Mouse (Mus musculus): Measurements from ENCODE around the gene Ppm1h.

Gene Ppm1h

DNA sequence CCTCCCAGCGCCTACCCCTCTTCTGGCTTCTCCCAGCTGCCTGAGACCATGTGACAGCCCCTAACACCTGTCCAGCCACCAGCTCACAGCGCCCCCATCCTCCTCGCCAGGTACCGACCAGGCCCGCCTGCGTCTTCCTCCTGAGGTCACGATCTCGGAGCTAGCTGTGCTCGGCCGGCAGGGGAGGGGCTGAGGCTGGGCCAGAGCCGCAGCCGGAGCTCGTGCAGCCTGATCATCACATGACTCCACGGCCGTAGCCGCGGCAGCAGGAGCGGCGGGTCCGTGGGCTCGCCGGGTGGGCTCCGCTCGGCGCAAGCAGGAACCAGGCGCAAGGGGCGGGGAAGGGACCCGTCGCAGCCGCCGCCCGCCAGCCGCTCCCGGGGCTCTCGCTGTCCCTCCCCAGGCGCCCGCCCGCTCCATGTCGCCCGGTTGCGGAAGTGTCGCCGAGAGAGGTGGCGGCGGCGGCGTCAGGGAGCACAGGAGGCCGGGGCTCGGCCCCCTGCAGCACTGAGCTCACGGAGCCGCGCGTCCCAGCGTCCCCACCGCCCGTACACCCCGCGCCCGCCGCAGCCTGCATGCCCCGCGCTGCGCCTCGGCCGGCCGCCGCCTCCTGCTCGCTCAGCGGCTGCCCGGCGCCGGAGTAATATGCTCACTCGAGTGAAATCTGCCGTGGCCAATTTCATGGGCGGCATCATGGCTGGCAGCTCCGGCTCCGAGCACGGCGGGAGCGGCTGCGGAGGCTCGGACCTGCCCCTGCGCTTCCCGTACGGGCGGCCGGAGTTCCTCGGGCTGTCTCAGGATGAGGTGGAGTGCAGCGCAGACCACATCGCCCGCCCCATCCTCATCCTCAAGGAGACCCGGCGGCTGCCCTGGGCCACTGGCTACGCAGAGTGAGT is at the start of gene Ppm1h:
Gene Ppm1h, plus strand, starts transcription at position 222 of the 896 bp plus-strand sequence.
- no peak for DNase-seq (ENCODE audit: low read depth)

DNA sequence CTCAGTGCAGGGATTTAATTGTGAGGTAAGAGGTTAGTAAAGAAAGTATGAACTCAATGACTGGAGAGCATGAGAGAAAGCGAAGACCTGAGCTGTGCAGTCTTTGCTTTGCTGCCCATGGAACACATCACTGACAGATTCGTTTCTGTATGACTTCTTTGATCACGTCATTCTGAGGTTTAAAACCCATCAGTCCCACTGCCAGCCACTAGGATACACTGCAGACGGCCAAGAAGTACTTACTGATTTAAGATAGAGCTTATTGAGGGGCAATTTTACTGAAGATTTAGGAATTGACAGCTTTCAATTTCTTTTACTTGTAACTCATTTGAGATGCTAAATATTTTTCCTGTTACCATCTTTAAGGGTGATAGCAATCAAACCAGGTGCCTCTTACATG is 49.6 kb upstream of the Ppm1h start:
- no peak for DNase-seq (ENCODE audit: low read depth)

DNA sequence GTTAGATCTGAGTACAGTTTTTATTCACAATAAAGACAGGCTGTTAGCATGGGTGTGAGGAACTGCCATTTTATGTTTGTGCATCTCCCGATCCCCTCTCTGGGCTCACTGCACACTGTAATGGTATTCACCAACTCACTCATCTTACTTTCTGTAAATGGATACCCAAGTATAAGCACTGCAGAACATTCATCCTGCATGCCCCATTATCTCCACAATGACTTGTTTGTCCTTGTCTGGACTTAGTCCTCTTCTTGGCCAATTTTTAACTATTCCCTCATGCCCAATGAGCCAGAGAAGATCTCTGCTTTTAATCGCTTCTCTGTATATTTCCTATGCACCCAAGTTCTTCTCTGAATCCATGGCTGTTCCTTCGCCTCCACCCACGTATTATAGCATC is 38.7 kb upstream of the Ppm1h start:
- no peak for DNase-seq (ENCODE audit: low read depth)

DNA sequence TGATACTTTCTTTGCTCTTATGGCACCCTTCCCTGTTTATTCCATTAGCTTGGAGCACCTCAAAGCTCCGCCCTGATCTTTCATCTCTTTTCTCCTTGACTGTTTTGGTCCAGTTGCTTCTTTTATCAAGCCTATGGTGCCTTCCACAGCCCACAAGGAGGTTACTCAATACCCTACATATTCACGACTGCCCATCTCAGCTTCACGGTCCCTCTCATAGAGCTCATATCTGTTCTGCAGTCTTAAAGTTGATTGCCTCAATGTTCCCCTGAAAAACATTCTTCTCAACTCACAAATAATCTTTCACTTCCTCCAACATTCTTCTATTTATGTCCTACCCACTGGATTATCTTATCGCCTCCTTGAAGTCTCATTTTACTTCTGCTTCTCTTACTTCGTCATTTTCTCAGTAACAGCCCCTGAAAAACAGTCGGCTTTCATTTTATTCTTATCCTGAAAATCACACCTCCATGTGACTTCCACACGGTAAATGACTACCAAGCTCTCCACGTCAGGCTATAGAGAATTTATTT is 37.2 kb upstream of the Ppm1h start:
- no peak for DNase-seq (ENCODE audit: low read depth)

DNA sequence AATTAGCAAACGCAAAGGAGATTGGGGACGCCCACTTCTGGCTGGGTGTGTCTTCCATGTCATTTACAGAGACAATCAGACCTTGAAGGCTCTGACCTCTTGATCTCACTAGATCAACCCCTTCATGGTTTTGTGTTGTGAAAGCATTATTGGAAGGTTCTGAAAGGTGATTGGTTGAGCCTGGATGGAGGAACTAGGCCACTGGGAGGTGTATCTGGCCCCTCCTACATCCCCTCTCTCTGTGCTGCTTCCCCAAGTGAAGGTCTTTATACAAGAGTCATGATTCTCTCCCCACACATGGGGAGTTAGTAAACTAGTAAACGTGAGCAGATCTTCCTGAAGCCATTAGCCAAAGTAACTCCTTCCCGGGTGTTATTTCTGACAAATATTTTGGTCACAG is 36.4 kb upstream of the Ppm1h start:
- DNase-seq (ENCODE audit: low read depth): no peak

DNA sequence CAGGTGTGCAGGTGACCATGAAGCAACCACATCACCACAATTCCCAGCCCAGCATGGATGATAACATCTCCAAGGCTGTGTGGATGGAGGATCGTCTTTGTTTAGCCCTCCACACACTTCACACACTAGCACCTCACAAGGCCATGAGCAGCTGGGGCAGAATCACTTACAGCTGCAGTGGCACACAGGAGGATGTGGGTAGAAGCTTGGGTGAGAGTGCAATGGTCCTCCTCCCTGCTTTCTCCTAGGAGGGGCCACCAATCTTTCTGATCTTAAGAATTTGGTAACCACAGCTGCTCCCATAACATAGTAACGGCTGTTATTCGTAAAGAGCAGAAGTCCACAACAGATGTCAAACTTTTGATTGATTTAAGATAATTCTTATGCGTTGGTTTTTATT is 26.6 kb upstream of the Ppm1h start:
- DNase-seq (ENCODE audit: low read depth): no peak

DNA sequence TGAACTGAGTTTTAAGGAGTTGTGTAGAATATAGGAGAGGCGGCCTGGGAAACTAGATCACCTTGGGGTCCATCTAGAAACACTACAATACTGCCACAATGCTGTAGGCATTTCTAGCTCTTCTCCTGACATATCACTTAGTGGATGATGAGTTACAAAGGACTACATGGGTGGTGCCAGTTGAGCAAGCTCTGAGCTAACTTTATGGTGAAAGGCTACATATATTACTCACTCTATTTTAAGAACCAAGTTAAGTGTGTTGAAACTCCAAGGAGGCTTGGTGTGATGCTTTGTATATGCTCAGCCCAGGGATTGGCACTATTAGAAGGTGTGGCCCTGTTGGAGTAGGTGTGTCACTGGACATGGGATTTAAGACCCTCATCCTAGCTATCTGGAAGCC is 26.0 kb upstream of the Ppm1h start:
- DNase-seq (ENCODE audit: low read depth): no peak

DNA sequence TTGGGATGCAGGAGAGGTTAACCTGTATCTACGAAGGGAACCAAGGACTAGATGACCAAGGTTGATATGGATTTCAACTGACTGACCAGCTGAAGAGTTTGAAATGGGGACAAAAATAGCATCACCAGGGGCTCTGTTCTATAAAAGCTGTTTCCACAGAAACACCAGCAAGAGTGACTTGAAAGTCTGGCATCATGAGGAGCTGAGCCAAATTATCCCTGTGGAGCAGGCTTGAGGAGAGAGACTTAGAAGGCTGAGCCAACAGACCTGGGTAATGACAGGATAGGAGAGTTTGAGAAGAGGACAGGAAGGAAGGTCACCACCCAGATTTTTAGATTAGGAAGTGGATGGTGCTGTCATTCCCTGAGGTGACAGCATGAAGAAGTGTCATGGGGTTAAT is 12.9 kb upstream of the Ppm1h start:
- DNase-seq (ENCODE audit: low read depth): no peak

DNA sequence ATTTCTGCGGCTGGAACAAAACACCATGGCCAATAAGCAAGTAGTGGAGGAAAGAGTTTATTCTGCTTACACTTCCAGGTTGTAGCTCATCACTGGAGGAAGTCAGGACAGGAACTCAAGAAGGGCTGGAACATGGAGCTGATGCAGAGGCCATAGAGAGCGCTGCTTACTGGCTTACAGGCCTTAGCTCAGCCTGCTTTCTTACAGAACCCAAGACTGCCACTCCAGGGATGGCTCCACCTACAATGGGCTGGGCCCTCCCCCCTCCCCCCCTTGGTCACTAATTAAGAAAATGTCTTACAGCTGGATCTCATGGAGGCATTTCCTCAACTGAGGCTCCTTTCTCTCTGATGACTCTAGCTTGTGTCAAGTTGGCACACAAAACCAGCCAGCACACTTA is 7.3 kb upstream of the Ppm1h start:
- DNase-seq (ENCODE audit: low read depth): no peak

DNA sequence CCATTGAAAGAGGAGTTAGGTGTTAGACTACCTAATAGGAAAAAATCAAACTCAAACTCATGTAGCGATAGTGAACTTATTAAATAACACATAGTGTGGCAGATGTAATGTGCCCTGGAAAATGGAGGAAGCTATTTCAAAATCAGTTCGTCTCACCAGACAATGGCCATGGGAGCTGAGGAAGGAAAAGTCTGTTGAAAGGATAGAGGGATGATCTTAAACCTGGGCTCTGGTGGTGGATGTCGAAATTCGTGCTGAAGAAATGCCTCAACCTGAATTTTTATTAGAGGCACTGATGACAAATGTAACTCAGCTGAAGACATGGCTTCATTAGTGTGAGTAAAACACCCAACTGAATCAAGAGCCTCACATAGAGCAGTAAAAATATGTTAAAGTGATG is 6.5 kb upstream of the Ppm1h start:
- DNase-seq (ENCODE audit: low read depth): no peak

DNA sequence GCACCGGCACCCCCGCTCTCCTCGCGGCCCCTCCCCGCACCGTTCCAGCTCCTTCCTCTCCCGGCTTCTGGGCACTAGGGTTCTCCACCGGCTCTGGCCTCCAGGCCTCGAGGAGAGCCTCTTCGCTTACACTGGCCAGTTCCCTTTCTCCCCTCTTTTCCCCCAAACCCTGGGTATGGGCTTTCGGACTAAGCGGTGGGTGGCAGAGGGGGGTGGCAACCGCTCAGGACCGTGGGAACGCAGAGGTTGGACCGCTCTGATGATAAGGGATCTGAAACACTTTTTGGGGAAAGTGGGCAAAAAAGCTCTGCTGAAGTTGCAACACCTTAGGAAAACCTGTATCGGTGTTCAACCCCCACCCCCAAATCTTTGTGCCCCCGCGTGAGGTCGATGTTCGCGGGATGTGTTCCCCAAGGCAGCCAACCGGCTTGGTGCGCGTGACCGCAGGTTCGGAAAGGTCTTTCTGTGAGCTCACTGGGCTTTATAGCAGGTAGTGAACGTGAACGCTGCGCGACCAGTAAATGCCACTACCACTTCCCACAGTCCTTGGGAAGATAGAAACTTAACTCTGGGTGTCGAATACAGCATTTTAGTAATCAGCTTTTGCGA is 979 bp downstream of the Ppm1h start:
- no peak for DNase-seq (ENCODE audit: low read depth)

DNA sequence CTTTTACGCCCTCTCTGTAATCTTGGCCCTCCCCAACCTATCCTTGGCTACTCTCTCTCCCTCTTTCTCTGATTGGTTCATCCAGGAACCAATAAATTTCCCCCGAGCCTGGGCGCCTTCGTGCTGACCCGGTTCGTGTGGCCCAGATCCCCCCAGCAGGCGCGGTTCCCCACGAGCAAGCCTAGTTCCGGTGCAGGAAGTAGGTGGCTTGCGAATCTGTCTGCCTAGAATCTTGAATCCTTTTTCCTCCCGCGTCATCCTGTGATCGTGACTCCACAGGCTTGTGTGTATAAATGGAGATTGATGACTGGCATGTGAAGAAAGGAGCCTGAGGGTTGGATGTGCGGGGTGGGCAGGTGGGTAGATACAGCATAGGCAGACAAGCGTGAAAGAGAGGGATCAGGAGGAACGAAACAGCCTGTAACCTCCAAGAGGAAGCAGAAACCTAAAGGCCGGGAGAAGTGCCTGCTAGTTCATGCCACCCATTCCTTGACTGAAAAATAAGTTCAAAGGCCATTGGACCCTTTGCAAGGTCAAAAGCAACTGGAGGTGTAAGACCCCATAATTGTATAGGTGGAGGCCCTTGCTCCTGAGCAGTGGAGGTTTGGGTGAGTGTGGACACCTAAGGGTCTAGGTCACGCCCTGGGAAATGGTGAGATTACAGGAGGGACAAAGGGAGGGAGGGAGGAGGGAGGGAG is 2.0 kb downstream of the Ppm1h start:
- DNase-seq (ENCODE audit: low read depth): no peak

DNA sequence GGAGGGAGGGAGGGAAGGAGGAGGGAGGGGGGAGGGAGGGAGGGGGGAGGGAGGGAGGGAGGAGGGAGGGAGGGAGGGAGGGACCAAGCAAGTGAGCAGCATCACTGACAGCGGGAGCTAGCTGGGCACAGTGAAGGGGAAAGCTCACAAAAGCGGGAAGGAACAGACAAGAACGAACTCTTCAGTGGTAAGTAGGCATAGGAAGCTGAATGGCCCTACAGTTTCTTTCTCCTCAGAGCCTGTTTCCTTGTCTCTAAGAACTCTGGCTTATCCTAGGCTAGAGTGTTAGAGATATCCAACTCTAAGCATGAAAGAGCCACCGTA is 2.5 kb downstream of the Ppm1h start:
- no peak for DNase-seq (ENCODE audit: low read depth)

DNA sequence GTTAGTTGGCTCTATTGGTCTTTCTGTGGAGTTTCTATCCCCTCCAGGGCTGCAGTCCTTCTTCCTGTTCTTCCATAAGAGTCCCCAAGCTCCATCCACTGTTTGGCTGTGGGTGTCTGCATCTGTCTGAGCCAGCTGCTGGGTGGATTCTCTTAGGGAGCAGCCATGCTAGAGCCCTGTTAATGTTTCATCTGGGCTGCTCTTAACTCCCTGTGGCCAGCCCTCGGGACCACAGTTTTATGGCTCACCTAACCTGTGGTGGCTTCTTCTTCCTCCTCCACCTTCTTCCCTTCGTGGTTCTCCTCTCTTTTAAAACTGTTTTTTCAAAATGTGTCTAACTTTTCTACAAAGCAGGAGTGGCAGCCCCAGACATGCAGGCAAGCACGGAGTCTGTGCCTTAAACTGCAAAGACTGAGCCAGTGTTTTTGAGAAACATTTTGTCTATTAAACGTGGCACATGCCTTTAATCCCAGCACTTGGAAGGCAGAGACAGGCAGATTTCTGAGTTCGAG is 5.3 kb downstream of the Ppm1h start:
- DNase-seq (ENCODE audit: low read depth): no peak

DNA sequence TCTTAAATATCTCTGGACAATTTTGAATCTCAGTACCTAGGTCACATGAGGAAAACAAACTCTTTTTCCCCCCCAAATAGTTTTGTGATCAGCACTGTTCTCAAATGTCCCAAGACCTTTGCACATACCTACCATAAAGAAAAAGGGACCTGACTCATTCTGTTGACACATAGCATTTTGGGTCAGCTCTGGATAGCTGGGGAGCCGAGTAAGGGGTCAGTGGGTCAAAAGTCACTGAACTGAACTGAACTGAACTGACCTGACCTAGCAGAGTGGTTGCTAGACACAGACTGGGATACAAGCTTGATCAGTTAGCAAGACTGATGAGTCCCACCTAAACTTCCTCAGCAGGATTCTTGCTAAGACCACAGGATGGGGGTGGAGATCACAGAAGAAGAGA is 6.7 kb downstream of the Ppm1h start:
- no peak for DNase-seq (ENCODE audit: low read depth)

DNA sequence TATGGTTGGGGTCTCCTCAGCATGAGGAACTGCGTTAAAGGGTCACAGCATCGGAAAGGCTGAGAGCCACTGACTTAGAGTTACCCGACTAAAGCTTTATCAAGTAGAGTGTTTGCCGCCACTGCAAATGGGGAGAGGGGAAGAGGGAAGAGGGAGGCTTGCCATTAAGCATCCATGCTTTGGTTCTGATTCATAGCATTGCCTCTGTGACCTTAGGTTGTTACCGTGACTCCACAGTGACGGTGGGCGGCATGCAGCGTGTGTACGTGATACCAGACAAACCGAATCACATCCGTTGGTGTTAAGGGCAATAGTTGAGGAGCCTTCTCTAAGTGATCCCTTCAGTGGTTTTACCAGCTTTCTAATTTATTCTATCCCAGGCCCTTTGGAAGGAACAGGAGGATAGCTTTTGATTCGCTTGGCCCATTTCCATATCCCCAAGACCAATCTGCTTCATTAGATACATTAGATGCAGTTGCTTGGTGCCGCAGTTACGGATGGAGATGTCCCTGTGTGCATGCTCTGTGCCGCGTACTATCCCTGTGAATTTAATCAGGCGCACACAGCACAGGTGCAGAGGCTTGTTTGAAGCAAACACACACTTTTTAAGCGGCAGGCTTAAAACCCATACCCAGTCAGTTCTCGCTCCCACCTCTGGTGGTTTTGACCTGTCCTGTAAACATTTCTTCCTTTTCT is 7.4 kb downstream of the Ppm1h start:
- no peak for DNase-seq (ENCODE audit: low read depth)

DNA sequence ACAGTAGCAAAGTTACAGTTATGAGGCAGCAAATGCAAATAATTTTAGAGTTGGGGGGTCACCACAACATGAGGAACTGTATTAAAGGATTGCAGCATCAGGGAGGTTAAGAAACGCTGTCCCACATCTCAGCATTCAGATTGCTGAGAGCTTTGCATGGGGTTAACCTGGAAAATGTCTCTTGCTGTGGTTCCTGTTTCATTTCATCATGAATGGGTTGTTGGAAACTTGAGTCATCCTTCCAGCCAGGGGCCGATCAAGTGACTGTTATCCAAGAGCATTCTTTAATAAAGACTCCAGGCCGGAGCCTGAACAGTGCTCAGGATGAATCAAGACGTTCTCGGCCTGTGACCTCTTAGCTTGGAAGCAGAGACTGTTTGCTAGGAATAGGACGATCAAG is 12.1 kb downstream of the Ppm1h start:
- peak; percentile 25 for DNase-seq (ENCODE audit: low read depth)

DNA sequence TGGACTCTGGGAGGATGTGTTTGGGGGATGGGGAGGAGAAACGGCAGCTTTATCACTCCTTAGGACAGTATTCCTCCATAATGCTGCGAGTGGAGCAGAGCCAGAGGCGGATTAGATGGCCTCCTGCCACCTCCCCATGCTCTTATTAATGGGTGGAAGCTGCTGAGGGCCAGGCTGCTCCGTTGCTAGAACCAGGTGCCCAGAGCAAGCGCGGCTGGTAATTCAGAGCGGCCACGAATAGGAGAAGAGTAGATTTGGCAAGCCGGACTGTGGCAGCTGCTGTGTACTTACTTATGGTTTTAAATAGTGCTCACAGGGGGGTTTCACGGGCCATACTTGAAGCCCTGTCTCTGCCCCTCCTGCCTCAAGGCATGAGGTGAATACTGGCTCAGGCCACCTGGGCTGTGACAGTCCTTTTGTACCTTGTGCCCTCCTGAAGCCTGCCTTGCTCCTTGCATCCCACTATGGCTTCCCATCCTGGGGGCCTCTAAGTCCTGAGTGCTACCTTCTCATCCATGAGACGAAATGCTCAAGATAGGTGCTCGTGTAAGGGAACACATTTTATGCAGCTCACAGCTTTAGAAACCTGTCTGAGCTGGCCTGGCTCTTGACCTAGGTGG is 14.7 kb downstream of the Ppm1h start:
- no peak for DNase-seq (ENCODE audit: low read depth)

DNA sequence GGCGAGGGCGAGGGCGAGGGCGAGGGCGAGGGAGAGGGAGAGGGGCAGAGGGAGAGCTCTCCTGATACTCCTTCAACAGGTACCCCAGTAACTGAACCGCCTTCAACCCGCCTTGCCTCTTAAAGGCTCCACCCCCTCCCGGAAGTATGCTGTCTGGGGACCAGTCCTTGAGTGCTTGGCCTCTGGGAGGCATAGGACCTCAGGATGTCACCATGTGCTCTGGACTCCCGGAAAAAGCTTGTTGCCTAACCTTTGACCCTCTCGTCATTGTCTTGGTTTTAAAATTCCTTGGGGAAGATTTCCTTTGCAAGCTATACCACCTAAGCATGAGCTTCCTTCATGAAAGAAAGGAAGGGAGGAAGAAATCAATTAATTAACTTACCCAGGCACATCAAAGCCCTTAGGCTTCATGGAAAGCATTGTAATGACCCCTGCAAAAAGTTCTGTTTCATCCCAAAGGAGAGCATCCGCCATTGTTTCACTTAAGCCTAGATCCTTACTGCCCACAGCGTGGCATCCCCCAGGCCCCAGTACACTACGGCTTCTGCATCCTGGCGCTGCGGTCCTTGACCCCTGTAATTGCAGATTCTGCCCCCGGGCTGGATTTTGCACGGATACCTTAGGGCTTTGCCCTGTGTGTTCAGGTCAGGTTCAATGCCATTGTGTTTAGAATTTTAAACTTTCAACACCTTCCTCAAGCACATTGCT is 15.5 kb downstream of the Ppm1h start:
- no peak for DNase-seq (ENCODE audit: low read depth)

DNA sequence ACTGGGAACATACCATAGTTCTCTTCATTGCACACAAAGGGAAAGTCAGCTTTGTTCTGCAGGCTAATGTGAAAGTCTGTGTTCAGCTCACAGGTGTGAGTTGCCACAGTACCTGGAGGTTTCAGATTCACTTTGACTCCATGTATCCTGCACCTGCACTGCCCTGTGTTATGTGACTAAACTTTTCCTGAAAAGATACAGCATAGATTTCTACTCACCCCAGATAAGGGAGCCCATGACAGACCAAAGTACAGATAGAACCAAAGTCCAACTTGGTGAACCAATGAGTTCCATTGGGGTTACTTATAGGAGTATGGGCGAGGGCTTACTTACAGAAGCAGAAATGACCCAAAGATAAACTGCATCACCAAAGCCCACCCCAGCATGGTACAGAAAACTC is 17.8 kb downstream of the Ppm1h start:
- DNase-seq (ENCODE audit: low read depth): no peak

DNA sequence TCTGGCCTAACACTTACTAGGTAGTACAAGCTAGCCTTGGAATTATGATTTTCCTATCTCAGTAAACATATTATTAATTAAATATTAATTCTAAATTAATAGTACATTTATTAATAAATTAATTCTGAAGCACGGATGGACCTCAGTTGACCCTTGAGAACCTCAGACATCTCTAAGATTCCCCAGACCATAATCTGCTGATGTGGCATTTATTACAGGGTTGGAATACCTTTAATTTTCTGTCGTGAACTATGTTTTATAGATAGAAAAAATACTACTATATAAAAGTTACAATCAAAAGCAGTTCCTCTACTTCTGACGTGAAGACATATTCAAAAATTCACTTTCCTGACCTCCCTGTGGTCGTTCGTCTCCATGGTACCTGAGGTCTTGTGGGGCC is 19.8 kb downstream of the Ppm1h start:
- no peak for DNase-seq (ENCODE audit: low read depth)
